Mouse (Mus musculus) embryonic stem cell, embryonic (primary cell): Measurements from ENCODE around the gene Pou2f3.

Experiments
- CTCF ChIA-PET, 4 experiments: fragments of 300-600 bp in 2 of 4; fragments of 350-600 bp in 2 of 4; sonication (Branson Sonifier 250); formaldehyde crosslinking; loops; one replicate each; lab custom pipeline; 2022; ENCODE audit warnings: inconsistent platforms in 2 of 4; lab: Charles Lee
- POLR2A ChIA-PET, 4 experiments: fragments of 300-600 bp in 2 of 4; fragments of 350-600 bp in 2 of 4; sonication (Branson Sonifier 250); formaldehyde crosslinking; loops; one replicate each; lab custom pipeline; 2022; ENCODE audit warnings: antibody characterized with exemption in 4 of 4, inconsistent platforms in 1 of 4; lab: Charles Lee

Gene Pou2f3

GRCm38 (mm10) chr9:43150075-43150474 is 60.1 kb downstream of the Pou2f3 start:
- CTCF ChIA-PET, result interaction anchor here in 2 of 4 experiments (0.7 to 2.4 kb wide), 5 partner anchors 8 to 246 kb away, joined by 3 to 9 read pairs (median 6); partner anchors contain the start of gene Pou2f3 (in 1 of the 2)
- POLR2A ChIA-PET, result interaction anchor here in 2 of 4 experiments (0.5 to 1.7 kb wide), 3 partner anchors 58 to 60 kb away, joined by 3 to 7 read pairs (median 4); partner anchors contain the start of gene Pou2f3 (in 2 of the 2)

GRCm38 (mm10) chr9:43149498-43149897 is 60.7 kb downstream of the Pou2f3 start:
- CTCF ChIA-PET, result interaction anchor here in 3 of 4 experiments (0.5 to 2.4 kb wide), 6 partner anchors 7 to 205 kb away, joined by 4 to 27 read pairs (median 6); partner anchors contain the start of genes Pou2f3 (in 2 of the 3) and Grik4 (in 1 of the 3)

GRCm38 (mm10) chr9:43145196-43145595 is 65.0 kb downstream of the Pou2f3 start:
- POLR2A ChIA-PET, result interaction anchor here in 2 of 4 experiments (1.0 to 5.1 kb wide), 11 partner anchors 12 to 139 kb away, joined by 3 to 39 read pairs (median 4); partner anchors contain the start of gene Pou2f3 (in 2 of the 2)
- CTCF ChIA-PET, result interaction anchor here (0.5 to 6.0 kb wide), 21 partner anchors 9 to 786 kb away, joined by 3 to 107 read pairs (median 4); partner anchors contain the start of gene Pou2f3 (in 3 of the 4)

More at GRCm38 (mm10) chr9:43149498-43149897, 60.7 kb downstream of the Pou2f3 start:
- POLR2A ChIA-PET, result interaction anchor here in 2 of 4 experiments (0.5 to 1.7 kb wide), 2 partner anchors 59 to 61 kb away, joined by 4 to 7 read pairs; partner anchors contain the start of gene Pou2f3 (in 1 of the 2)

GRCm38 (mm10) chr9:43144206-43144810 is 65.9 kb downstream of the Pou2f3 start:
- ChIA-PET CTCF (interaction anchor here (0.5 to 6.0 kb wide), 24 partner anchors 8 to 787 kb away, joined by 3 to 107 read pairs (median 4); partner anchors contain the start of gene Pou2f3 (in 4 of the 4)), POLR2A (interaction anchor here in 2 of 4 experiments (0.7 to 5.1 kb wide), 16 partner anchors 12 to 140 kb away, joined by 3 to 39 read pairs (median 4); partner anchors contain the start of gene Pou2f3 (in 2 of the 2))

- POLR2A ChIA-PET, result interaction anchor here in 3 of 4 experiments (0.6 to 5.1 kb wide), 15 partner anchors 9 to 143 kb away, joined by 3 to 39 read pairs (median 4); partner anchors contain the start of gene Pou2f3 (in 3 of the 3)
- CTCF ChIA-PET, result interaction anchor here (0.6 to 6.0 kb wide), 48 partner anchors 9 to 686 kb away, joined by 3 to 107 read pairs (median 4); partner anchors contain the start of gene Pou2f3 (in 4 of the 4)
These were observed 68.3 kb downstream of the Pou2f3 start for GRCm38 (mm10) chr9:43141839-43142238.

GRCm38 (mm10) chr9:43133525-43133924 is 76.6 kb downstream of the Pou2f3 start:
- ChIA-PET CTCF (interaction anchor here in 2 of 4 experiments (1.3 to 1.4 kb wide), 1 partner anchor 88 kb away, joined by 4 to 8 read pairs; no protein-coding TSS in a partner anchor), POLR2A (interaction anchor here in 3 of 4 experiments (0.5 to 3.9 kb wide), 8 partner anchors 8 to 652 kb away, joined by 4 to 31 read pairs (median 5); partner anchors contain the start of gene Pou2f3 (in 2 of the 3))

GRCm38 (mm10) chr9:43132380-43132779 is 77.8 kb downstream of the Pou2f3 start:
- CTCF ChIA-PET, result interaction anchor here (0.5 to 4.3 kb wide), 16 partner anchors 8 to 1903 kb away, joined by 3 to 50 read pairs (median 4); partner anchors contain the start of genes Pou2f3 (in 2 of the 4) and Tmem136 (in 1 of the 4)
- POLR2A ChIA-PET, result interaction anchor here (0.6 to 4.4 kb wide), 31 partner anchors 9 to 329 kb away, joined by 3 to 31 read pairs (median 5); partner anchors contain the start of genes Pou2f3 (in 4 of the 4), Arhgef12 (in 2 of the 4) and Tmem136 (in 2 of the 4)

GRCm38 (mm10) chr9:43131940-43132339 is 78.2 kb downstream of the Pou2f3 start:
- ChIA-PET CTCF (interaction anchor here (0.5 to 4.3 kb wide), 22 partner anchors 8 to 1904 kb away, joined by 3 to 50 read pairs (median 5); partner anchors contain the start of genes Pou2f3 (in 2 of the 4), Arhgef12 (in 1 of the 4) and Tmem136 (in 1 of the 4)), POLR2A (interaction anchor here (0.6 to 4.4 kb wide), 30 partner anchors 9 to 329 kb away, joined by 3 to 31 read pairs (median 5); partner anchors contain the start of genes Pou2f3 (in 3 of the 4), Tmem136 (in 3 of the 4) and Arhgef12 (in 2 of the 4))

GRCm38 (mm10) chr9:43130684-43131083 is 79.5 kb downstream of the Pou2f3 start:
- ChIA-PET CTCF (interaction anchor here (0.6 to 4.3 kb wide), 26 partner anchors 9 to 186 kb away, joined by 3 to 50 read pairs (median 4); partner anchors contain the start of genes Pou2f3 (in 4 of the 4), Tmem136 (in 2 of the 4) and Arhgef12 (in 1 of the 4)), POLR2A (interaction anchor here in 3 of 4 experiments (0.6 to 4.4 kb wide), 23 partner anchors 9 to 197 kb away, joined by 3 to 31 read pairs (median 4); partner anchors contain the start of genes Tmem136 (in 3 of the 3), Arhgef12 (in 2 of the 3) and Pou2f3 (in 2 of the 3))

- POLR2A ChIA-PET, result interaction anchor here (0.9 to 2.5 kb wide), 6 partner anchors 10 to 183 kb away, joined by 3 to 11 read pairs (median 4); partner anchors contain the start of genes Tmem136 (in 3 of the 4), Grik4 (in 1 of the 4) and Pou2f3 (in 1 of the 4)
- CTCF ChIA-PET, result interaction anchor here in 3 of 4 experiments (0.6 to 1.1 kb wide), 4 partner anchors 20 to 78 kb away, joined by 3 to 6 read pairs (median 4); partner anchors contain the start of gene Arhgef12 (in 1 of the 3)
These were observed 82.9 kb downstream of the Pou2f3 start for GRCm38 (mm10) chr9:43127101-43127787.

- ChIA-PET POLR2A (interaction anchor here in 2 of 4 experiments (0.7 to 1.8 kb wide), 6 partner anchors 8 to 90 kb away, joined by 3 to 4 read pairs (median 3); no protein-coding TSS in a partner anchor), CTCF (interaction anchor here in 1 of 4 experiments (0.7 to 1.6 kb wide), 3 partner anchors 8 to 578 kb away, joined by 3 to 5 read pairs (median 3); partner anchors contain the start of gene Pou2f3)
These were observed 87.8 kb downstream of the Pou2f3 start for GRCm38 (mm10) chr9:43122379-43122778.

- POLR2A ChIA-PET, result interaction anchor here in 1 of 4 experiments (0.7 to 1.8 kb wide), 4 partner anchors 9 to 90 kb away, joined by 3 to 4 read pairs (median 3); no protein-coding TSS in a partner anchor
- CTCF ChIA-PET, result interaction anchor here in 1 of 4 experiments (0.7 to 1.6 kb wide), 3 partner anchors 9 to 577 kb away, joined by 3 to 5 read pairs (median 3); partner anchors contain the start of gene Pou2f3
These were observed 88.2 kb downstream of the Pou2f3 start for GRCm38 (mm10) chr9:43121948-43122347.

- ChIA-PET CTCF (interaction anchor here in 2 of 4 experiments (0.8 to 1.3 kb wide), 8 partner anchors 12 to 173 kb away, joined by 3 to 4 read pairs (median 3); partner anchors contain the start of gene Grik4 (in 1 of the 2)), POLR2A (interaction anchor here (0.6 to 3.9 kb wide), 20 partner anchors 9 to 93 kb away, joined by 3 to 29 read pairs (median 6); partner anchors contain the start of genes Arhgef12 (in 3 of the 4) and Pou2f3 (in 2 of the 4))
These were observed 93.2 kb downstream of the Pou2f3 start for GRCm38 (mm10) chr9:43116997-43117336.

- ChIA-PET CTCF (interaction anchor here in 2 of 4 experiments (0.8 to 1.3 kb wide), 11 partner anchors 12 to 172 kb away, joined by 3 to 4 read pairs (median 3); partner anchors contain the start of gene Grik4 (in 1 of the 2)), POLR2A (interaction anchor here (0.6 to 3.9 kb wide), 24 partner anchors 9 to 149 kb away, joined by 3 to 29 read pairs (median 4); partner anchors contain the start of genes Arhgef12 (in 3 of the 4) and Pou2f3 (in 2 of the 4))
These were observed 93.8 kb downstream of the Pou2f3 start, which contains the start of gene Tmem136 for GRCm38 (mm10) chr9:43116134-43116996. Tmem136 (minus strand) TSS chr9:43116570.
